ENCODE assay signal across 8 mouse cellular contexts in genomic region chr3:96238954-96239793, GRCm38 (mm10). TPM values are rescaled to one million over a fixed set of nuclear protein-coding genes. Genes with fewer than 3 reads are reported as not detected.
DNase-seq lines count a peak whose midpoint lies in the region; ATAC-seq and TF ChIP-seq lines count a peak whose summit lies in the region.
"Not testable (repeated sequence)": the region's sequence is repeated elsewhere in the genome, so short reads cannot be mapped to it uniquely, and the experiment has no call there.

Hist2h3c2 (minus strand) TSS chr3:96239127.

- DNase-seq in adrenal gland, postnatal 10 days: peak; percentile 65
- peak; percentile 99 for DNase-seq in heart, adult 11 months
- DNase-seq in left cerebral cortex, adult 2 months (ENCODE audit: extremely low spot score in 1 of 2, low spot score in 2 of 2): peak in 1 of 2 experiments; percentile 38
- not testable (repeated sequence) for DNase-seq in lung, postnatal 0 days (ENCODE audit: low spot score)
- peak; percentile 53 for DNase-seq in thymus, postnatal 14 days

- peak; percentile 90 for ATAC-seq in embryonic facial prominence, embryonic 13.5 days (ENCODE audit: insufficient number of reproducible peaks, insufficient read depth, low FRiP score, low TSS enrichment, low read depth)
- ATAC-seq in hindbrain, embryonic 16.5 days: peak; percentile 88
- peak; percentile 91 for ATAC-seq in lung, postnatal 0 days
- ATAC-seq in neutrophil, adult 5-6 weeks (ENCODE audit: extremely low read depth, insufficient number of reproducible peaks, low FRiP score, poor library complexity, severe bottlenecking): peak; percentile 80

- not testable (repeated sequence) for TF ChIP-seq EP300 in lung, postnatal 0 days (IDR thresholded peaks at IDR 0.05)

- peaks cover 42% of the 10 kb centered on the region for H3K4me1 ChIP-seq in embryonic facial prominence, embryonic 13.5 days
- H3K4me1 ChIP-seq in hindbrain, embryonic 16.5 days (ENCODE audit: control insufficient read depth, insufficient read depth, low read depth, low read length): peaks cover 13% of the 10 kb centered on the region
- H3K4me1 ChIP-seq in lung, postnatal 0 days (ENCODE audit: insufficient read depth, low read depth, low read length): peaks cover 11% of the 10 kb centered on the region

- peak within 1 kb of the TSS; percentile 76 for H3K9ac ChIP-seq in embryonic facial prominence, embryonic 13.5 days
- peak within 1 kb of the TSS; percentile 50 for H3K9ac ChIP-seq in hindbrain, embryonic 16.5 days (ENCODE audit: low read depth, low read length)
- not testable (repeated sequence) for H3K9ac ChIP-seq in lung, postnatal 0 days (replicated peaks; ENCODE audit: low read depth)

- WGBS in embryonic facial prominence, embryonic 13.5 days: 0% methylated on average over 12 of the region's 68 CpGs
- WGBS in hindbrain, embryonic 16.5 days: 0% methylated on average over 22 of the region's 68 CpGs
- WGBS in lung, postnatal 0 days: 0% methylated on average over 7 of the region's 68 CpGs

- TF ChIP-seq CTCF in left cerebral cortex, adult 2 months (IDR thresholded peaks at IDR 0.05); lung, postnatal 0 days (IDR thresholded peaks at IDR 0.05): not testable (repeated sequence)

- not testable (repeated sequence) for H3K36me3 ChIP-seq in embryonic facial prominence, embryonic 13.5 days; hindbrain, embryonic 16.5 days (ENCODE audit: control insufficient read depth, insufficient read depth, low read length); lung, postnatal 0 days (ENCODE audit: insufficient read depth, low read length)

- peak within 1 kb of the TSS; percentile 48 for H3K4me3 ChIP-seq in embryonic facial prominence, embryonic 13.5 days
- peak within 1 kb of the TSS; percentile 34 for H3K4me3 ChIP-seq in hindbrain, embryonic 16.5 days (ENCODE audit: low read length)
- H3K4me3 ChIP-seq in left cerebral cortex, adult 2 months: peak within 1 kb of the TSS; percentile 51
- peak within 1 kb of the TSS; percentile 28; the same call in 1 of the 2 replicates for H3K4me3 ChIP-seq in lung, postnatal 0 days (ENCODE audit: low read depth, low read length)

- not testable (repeated sequence) for H3K9me3 ChIP-seq in embryonic facial prominence, embryonic 13.5 days; hindbrain, embryonic 16.5 days (ENCODE audit: control insufficient read depth, low read length); lung, postnatal 0 days (ENCODE audit: low read length)

- H3K4me2 ChIP-seq in embryonic facial prominence, embryonic 13.5 days: peak within 1 kb of the TSS; percentile 62
- H3K4me2 ChIP-seq in hindbrain, embryonic 16.5 days (ENCODE audit: low read length): peak within 1 kb of the TSS; percentile 46
- H3K4me2 ChIP-seq in lung, postnatal 0 days (replicated peaks; ENCODE audit: low read depth, low read length): peak within 1 kb of the TSS; percentile 44

- H3K27me3 ChIP-seq in embryonic facial prominence, embryonic 13.5 days; hindbrain, embryonic 16.5 days (replicated peaks; ENCODE audit: control insufficient read depth, insufficient read depth, low read length); lung, postnatal 0 days (replicated peaks; ENCODE audit: insufficient read depth, low read length): not testable (repeated sequence)

- intact Hi-C loops in left cerebral cortex, adult 2 months (cut with DNase I): not testable (repeated sequence)

- H3K27ac ChIP-seq in embryonic facial prominence, embryonic 13.5 days: peak within 1 kb of the TSS; percentile 82
- H3K27ac ChIP-seq in hindbrain, embryonic 16.5 days (ENCODE audit: low read depth, low read length): not testable (repeated sequence)
- H3K27ac ChIP-seq in left cerebral cortex, adult 2 months: peak within 1 kb of the TSS; percentile 82
- peak within 1 kb of the TSS; percentile 57; the same call in 1 of the 2 replicates for H3K27ac ChIP-seq in lung, postnatal 0 days (ENCODE audit: low read length)

RNA-seq across cellular contexts. Expression of gene Hist2h3c2, which starts in this region (rescaled TPM):
- total RNA-seq in adrenal gland, postnatal 10 days (2021): 100 to 1,000 TPM; 135 to 152 TPM
- polyA plus RNA-seq in embryonic facial prominence, embryonic 13.5 days (2015; fragmentation: Nextera tagmentation; extraction: Ambion mirVana): 6.4 and 10.0 TPM in 2 replicates
- 0.70 and 1.1 TPM in 2 replicates for polyA plus RNA-seq in hindbrain, embryonic 16.5 days (2015; fragmentation: Nextera tagmentation; extraction: Ambion mirVana)
- 1 to 10 TPM; 5.7 to 6.8 TPM for total RNA-seq in left cerebral cortex, adult 2 months (2021)
- 1.8 and 2.2 TPM in 2 replicates for polyA plus RNA-seq in lung, postnatal 0 days (2015; fragmentation: Nextera tagmentation; extraction: Ambion mirVana)
- 4.4 and 5.5 TPM in 2 replicates for total RNA-seq in neutrophil, adult 5-6 weeks (2017)

Comparison
In these comparisons a context has a peak if more than half of its experiments do, and no peak if none do; other contexts are left out.
1. RNA of gene Hist2h3c2 (total RNA-seq): 135 to 152 TPM in adrenal gland, postnatal 10 days; 5.7 to 6.8 TPM in left cerebral cortex, adult 2 months and 4.4 to 5.5 TPM in neutrophil, adult 5-6 weeks; every median in the first group is over 10 times any median in the second.
2. Peak in every context shown above with its lines, with median percentiles within 50 percentile points of each other: ATAC-seq, H3K4me2 ChIP-seq and H3K4me3 ChIP-seq.